Mouse (Mus musculus) gastrocnemius, postnatal 4 days (tissue): ENCODE measurements at regions not wholly inside any gene's neighbourhood (a gene's known extent, or its start where the extent isn't known, plus 50 kb on each side); places are given as distances from the start of the nearest gene placed in this dataset.

Experiments used
- DNase-seq, 2 experiments: peaks; one replicate each; pipeline ENCODE4 v3.0.0; 2021 to 2022; ENCODE audit warnings: low spot score in 2 of 2, mixed read lengths in 2 of 2

DNA sequence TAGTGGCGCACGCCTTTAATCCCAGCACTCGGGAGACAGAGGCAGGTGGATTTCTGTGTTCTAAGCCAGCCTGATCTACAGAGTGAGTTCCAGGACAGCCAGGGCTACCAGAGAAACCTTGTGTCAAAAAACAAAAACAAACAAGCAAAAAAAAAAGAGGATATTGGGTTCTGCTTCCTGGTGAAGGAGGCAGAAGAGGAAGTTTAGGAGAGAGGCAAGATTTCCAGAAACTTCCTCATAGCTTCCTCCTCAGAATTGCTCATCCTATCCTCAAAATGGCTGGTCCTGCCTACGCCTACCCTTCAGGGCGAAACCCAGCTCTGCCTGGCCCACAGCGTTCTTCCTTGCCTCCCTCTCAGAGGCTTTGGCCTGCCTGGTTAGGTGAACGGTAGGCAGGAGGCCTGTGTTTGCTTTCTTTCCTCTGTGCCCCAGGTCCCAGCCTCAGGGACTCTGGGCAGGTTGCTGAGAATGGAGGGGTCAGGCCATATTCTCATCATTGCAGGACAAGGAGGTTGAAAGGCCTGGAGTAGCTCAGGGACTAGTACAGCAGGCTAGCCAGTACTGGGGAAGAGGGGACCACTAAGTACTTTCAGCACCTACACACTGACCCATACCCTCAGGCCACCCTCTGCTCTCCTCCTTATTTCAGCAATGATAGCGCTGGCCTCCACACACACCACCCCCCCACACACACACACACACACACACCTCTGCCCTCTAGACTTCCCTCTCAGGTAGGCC lies 79.6 kb downstream of the Zfp36l2 start:
- DNase-seq: no peak

DNA sequence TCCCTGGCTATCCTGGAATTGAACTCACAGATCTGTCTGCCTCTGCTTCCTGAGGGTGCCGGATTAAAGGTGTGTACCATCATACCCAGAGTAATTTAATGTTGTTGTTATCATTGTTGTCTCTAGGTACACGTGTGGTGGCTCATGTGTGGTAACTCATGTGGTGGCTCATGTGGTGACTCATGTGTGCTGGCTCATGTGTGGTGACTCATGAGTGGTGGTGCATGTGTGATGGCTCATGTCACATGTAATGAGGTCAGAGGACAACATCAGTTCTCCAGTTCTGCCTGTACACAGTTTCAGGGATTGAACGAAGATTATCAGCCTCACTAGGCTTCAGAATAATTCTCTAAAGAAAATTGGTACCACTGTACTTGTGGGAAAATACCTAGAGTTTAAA lies 80.2 kb downstream of the Zfp36l2 start:
- DNase-seq: no peak

DNA sequence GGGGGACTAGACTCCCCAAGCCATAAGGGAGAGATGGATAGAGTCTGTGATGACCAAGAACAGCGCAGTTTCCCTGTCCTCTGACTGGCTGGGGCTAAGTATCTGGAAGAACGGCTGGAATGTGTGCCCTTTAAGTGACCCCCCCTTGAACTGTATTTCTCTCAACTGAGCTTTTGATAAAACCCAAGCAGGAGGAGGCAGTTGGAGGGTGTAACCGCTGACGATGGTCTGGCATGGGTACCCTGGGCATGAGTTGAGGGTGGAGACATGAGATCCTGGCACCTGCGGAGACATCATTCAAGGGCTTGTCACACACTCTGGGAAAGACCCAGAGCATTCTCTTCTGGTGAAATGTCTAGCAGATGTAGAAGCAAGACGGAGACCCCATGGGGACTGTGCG lies 83.5 kb downstream of the Zfp36l2 start:
- no peak for DNase-seq

DNA sequence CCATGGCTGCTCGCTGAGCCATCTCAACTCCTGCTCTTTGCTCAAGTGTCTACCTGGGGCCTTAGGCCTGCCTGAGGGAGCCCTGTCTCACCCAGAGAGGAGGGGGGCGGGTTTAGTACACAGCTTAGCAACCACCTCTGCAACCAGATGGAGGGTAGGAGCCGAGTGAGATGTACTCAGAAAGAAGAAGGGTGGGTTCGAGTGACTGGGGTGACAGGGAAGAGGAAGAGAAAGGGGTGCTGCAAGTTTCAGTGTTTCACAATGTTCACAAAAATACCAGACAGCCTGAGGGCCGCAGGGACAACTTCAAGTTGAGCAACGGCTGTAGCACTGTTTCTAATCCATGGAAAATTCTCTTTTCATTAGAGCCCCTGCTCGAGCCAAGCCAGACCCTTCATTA lies 84.4 kb downstream of the Zfp36l2 start:
- DNase-seq: no peak

DNA sequence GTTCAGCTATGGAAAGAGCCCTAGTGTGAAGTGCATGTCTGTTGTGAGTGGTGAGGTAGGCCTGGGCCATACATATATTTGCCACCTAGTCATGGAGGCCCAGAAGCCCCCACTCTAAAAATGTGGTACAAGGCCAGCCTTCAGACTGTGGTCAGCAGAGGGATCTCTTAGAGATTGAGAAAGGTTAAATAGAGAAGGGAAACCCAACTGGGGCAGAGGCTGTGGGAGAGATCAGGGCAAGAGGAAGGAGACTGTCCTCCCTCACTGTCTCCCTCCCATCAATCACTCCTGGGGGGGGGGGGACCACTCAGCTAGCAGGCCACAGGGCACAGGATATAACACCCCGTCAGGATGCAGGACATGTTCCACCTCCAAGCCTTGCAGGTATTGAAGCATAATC lies 86.1 kb downstream of the Zfp36l2 start:
- no peak for DNase-seq

DNA sequence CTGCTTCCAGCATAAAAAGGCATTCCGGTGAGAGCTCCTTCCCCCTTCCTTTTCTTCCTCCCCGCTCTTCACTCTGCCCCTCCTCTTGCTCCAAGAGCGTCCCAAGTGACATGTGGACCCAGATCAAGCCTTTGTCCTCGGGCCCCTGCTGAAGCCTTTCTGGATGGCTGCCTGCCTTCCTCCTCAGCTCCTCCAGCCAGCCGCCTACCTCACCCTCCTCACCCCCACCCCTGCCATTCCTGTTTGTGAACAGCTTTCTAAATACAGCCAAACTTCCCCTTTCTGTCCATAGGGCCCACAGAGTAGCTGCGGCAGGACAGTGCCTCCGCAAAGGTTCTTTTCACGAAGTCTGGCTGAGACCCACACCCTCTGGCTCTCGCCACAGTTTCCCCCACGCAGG lies 87.2 kb downstream of the Zfp36l2 start:
- no peak for DNase-seq

DNA sequence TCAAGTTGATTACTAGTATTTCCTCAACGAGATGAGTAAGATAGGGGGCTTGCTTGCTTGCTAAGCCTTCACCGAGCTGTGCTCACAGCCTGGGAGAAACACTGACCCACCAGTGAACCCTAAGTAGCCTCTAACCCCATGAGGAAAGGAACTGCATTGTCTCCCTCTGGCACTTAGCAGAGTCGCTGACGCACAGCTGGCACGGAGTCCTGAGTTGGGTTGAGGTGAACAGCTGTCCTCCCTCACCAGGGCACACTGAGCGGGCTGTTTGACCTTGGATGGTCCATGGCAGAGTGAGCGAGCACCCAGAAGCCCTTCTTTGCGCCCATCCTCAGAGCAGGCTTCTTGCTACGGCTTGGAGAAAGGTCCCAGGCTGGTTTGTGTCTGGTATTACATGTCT lies 88.0 kb downstream of the Zfp36l2 start:
- DNase-seq: peak in 1 of 2 experiments; percentile 63

DNA sequence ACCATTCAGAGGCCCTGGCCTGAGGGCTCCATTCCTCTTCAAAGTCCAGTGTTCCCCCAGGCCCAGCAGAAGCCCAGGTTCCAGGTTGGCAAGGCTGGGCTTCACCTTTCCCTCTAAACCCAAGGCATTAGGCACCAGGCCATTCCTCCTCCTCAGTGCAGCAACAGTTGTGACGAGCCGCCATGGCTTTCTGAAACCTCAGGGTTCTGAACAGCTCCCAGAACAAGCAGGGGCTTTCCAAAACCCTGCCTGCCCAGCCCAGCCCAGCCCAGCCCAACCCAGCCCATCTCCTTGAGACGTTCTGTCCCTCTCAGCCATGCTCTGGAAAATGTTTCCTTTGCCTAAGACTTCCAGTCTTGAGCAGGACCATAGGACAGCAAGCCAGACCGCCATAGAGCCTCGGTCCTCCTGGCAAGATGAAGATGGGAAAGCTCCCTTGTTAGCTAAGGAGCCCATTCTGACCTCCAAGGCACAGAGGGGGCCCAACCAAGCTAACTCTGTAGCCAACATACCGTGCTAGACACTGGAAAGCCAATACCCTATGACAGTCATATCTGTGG lies 89.8 kb downstream of the Zfp36l2 start:
- DNase-seq: no peak

DNA sequence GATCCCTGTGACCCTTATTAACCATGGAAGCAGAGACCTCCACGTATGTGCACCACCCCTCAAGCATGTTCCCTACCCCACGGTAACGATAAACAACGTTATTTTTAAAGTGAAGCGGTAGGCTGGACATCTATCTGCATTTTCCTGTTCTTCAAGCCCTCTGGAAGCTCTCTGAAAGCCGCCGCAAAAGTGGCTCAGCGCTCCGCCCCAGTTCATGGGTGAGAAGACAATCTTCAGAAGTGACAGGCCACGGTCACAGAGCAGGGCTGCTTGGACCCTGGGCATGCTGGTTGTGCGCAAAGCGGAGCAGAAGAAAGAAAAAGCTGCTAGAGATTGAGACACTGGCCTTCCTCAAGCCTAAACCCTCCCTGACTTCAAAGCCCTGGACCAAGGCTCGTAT lies 90.5 kb downstream of the Zfp36l2 start:
- no peak for DNase-seq

DNA sequence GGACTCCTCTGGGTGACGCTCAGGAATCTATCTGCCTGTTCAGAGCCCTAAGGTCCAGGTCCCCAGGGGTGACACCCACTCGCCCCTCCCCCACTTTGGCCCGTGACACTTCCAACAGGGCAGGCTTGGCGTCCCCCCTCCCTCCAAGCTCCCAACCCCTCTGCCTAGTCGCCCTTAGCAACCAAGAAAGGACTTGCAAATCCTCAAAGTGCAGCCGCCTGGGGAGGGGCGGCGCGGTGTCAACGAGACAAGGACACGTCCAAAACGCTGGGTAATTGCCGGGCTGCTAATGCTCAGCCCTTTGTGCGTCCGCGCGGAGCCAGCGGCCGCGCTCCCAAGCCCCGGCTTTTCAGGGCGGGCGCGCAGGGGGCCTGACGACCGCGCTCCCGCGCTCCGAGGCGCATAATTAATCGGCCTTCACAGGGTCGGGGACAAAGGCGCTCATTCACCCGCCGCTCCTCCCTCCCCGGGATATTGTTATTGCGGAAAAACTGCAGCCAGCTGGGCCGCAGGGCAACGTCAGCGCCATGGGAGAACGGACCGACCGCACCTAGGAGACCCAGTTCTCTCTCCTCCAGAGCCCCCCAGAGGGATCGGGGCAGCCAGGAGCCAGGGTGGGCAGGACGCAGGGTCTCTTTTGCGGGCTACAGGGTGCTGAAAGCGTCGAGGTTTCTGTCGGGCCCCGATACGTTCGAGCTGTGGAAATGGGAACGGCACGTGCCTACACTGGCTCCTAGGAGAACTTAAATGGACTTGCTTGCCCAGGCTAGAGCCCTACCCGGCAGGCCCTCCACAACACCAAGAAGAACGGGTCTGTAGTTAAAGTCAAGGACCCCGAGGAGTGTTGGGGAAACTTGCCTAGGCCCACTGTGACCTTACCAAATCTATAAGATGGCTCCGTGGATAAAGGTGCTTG lies 91.1 kb downstream of the Zfp36l2 start:
- DNase-seq: no peak

DNA sequence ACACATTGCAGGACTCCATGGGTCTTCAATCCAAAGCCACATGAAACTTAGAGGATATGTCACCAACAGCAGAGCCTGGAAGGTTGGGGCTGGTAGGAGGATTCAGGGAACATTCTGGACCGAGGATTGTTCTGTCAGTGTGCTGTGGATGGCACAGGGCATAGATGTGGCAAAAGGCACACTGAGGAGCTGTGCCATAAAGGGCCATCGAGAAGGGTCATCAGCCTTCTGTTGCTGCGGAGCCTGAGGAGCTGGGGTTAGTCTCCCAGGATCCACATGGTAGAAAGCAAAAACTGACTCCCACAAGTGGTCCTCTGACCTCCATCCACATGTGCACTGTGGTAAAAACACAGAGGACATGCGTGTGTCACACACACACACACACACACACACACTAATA lies 91.9 kb downstream of the Zfp36l2 start:
- DNase-seq: no peak

DNA sequence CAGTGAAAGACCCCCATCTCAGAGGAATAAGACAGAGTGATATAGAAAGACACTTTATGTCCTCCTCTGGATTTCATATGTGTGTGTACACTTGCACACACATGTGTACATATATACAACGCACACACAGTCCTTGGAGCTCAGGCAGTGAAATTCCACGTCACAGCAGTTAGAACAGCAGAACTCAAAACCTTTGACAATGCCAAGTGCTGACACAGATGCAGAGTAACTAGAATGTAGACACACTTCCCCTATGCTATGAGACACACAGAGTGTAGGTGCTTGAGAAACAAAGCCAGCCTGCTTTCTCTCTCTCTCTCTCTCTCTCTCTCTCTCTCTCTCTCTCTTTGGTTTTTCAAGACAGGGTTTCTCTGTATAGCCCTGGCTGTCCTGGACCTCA lies 92.7 kb downstream of the Zfp36l2 start:
- DNase-seq: no peak

DNA sequence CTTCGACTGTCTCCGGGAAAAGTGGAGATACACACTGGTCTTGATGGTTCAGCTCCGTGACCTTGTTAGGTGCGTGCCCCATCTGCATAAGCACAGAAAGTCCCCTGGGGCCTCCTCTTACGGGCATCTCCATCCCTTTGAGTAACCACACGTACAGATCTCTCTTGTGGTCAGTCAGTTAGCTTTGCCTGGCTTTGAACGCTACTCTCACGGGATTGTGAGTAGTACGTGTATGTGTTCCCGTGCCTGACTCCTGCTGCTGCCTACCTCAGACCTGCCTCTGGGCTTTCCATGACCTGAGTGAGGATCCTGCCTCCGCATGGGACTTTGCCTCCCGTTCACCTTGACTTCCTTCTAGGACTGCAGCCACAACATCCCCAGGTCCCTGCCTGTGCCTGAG lies 101.4 kb downstream of the Zfp36l2 start:
- no peak for DNase-seq

DNA sequence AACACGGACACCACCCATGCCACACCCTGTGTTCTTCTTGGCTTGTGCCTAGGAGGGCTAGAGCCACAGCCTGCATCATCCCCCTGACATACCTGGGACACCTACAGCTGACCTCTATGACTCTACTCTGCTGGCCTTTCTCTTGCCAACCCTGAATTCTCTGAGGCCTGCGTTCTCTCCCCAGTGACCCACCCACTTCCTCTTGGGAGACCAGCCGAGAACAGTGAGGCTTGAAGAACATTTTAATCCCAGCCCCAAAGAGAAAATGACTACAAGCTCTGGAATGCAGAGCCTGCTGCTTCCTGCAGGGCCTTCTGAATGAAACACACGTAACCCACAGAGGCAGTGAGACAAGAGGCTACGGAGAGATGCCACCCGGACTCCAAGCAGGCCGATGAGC lies 102.0 kb downstream of the Zfp36l2 start:
- DNase-seq: no peak

DNA sequence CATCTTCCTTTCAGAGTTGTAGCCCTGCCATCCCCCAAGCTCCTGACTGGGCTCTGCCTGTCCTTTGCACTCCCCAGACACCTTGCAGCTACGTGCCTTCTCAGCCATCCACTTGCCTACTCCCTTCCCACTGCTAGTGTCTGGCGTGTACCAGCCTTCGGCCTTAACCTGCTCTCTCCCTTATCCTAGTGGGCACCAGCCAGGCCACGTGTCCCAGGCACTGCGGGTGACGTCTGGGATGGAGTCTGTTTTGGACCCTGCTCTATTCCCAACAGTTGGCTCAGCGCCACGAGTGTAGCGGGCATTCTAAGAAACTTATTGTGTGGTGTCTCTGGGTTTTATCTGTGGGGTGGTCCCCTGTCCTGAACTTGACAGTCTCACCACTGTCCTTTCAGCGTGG lies 102.5 kb downstream of the Zfp36l2 start:
- no peak for DNase-seq

DNA sequence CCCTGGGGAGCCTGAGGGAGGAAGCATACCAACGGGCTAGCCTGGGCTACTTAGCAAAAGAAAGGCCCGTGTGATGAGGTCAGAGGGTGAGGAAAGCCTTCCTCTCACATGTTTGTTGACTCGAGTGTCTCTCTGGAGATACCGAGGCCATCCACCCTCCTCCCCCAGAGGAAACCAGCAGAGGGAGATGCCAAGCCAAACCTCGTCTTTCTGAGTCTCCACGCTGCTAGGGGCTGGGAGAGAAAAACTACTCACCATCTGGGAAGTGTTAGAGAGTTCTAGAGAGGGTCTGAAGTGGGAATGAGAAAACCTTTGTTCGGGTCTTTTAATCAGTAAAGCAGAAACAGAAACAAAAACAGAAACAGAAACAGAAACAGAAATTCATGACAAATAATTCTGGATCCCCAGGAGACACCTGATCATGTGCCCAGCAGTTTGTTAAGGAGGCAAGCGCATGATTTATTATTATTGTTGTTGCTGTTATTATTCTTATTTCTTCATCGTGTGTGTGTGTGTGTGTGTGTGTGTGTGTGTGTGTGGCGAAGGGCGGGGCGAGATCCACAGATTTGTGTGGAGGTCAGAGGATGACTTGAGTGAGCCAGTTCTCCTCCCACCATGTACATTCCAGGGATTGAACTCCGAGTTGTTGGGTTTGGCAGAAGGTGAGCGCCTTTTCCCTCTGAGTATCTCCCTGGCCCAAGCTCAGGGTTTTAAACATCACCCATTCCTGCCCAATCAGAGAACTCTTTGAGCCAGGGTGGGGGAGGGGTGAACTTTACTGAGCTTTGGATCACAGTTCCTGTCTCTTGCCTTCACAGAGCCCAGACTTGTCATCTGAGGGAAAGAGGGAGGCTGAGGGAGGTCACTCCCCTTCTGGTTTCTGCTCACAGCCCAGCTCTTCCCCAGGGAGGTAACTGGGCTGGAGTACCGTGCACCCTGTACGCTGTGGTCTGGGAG lies 104.2 kb downstream of the Zfp36l2 start:
- DNase-seq: peak in 1 of 2 experiments; percentile 61

DNA sequence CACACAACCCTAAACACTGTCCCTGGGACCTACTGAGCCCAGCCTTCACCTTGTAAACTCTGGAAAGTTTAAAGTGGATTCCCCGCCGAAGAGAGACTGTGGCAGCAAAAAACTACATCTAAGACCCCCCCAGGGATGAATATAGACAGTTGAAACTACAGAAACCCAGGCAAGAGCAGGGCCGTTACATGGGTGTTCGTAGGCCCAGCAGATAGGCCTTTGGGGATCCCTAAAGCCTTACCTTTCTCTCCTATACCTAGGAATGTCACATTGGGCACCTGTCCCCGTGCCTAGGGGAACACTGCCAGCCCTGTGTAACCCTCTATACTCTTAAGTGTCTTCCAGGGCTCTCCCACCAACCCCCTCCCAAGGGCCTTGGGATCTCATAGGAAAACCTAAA lies 105.2 kb downstream of the Zfp36l2 start:
- DNase-seq: no peak

DNA sequence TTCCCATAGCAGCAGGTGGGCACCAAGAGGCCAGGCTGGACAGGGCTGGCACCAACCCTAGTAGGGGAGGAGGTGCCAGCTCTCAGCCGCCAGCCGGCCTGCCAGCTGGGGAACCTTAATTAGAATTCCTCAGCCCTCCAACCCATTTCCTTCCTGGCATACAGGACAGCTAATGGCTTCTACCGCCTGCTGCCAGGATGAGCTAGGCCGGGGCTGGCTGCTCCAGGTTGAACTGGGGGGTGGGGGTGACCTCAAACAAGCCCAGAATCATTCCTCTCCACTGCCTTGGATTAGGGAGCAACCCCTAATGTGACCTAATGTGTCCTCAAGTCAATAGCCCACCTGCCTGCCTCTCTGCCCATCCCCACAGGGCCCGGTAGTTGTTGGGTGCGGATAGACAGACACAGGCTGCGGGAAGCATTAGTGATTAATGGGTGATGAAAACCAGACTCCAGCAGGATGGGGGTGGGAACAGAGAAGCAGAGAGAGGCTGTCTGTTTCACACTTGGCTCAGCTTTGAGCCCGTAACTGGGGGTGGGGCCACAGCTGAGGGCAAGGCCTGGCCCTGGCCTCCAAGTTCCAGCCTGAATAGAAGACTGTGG lies 105.9 kb downstream of the Zfp36l2 start:
- peak; percentile 38 to 50 for DNase-seq

DNA sequence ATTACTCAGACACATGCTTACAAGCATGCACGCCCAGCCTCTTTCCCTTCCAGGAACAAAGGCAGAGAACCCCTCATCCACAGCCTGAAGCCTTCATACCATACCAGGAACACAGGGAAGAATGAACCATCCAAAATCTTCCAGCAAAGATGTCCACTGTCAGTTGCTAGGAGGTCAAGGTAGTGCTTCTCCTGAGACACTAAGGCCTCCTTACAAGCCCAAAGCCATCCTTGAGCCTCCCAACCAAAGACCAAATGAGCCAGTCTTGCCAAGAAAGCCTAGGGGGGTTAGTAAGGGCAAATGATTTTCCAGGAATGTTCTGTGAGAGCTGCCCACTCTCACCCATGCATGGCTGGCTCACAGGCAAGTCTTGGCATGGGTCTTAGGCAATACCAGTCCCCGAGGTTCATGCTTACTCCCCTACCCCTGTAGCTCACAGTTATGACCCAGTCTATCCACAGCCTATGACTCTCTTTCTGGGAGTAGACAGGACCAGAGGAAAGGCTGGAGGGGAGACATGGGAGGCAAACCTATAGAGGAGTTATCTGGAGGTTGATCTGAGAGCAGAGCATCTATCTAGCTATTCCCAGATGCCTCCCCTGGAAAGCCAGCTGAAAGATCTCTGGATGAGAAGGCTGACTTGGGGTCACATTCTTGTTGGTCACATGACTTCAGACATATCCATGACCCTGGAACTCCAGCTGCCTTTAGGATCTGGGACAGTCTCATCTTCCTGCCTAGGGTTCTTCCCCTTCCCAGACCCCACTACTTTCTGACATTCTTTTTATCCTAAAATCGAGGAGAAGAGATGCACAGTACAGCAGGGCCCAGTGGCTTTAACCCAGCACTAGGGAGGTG lies 112.4 kb downstream of the Zfp36l2 start:
- DNase-seq: no peak
